Mouse (Mus musculus) liver, embryonic 16.5 days (tissue): ENCODE results near the gene Sertad4. TPM values are rescaled to one million over a fixed set of nuclear protein-coding genes. Genes with fewer than 3 reads are reported as not detected.

Experiments used
- polyA plus RNA-seq: library from polyadenylated mRNA; unstranded; fragments of >200 nt; fragmentation: Nextera tagmentation; extraction: Ambion mirVana; gene quantifications from 2 replicates; pipeline ENCODE4 v1.2.1, GENCODE M21; 2015

Sertad4 gene
- polyA plus RNA-seq, 1 experiment from 2014 or later: 0.22 TPM

Other genes starting within 250 kb of the Sertad4 start
- gene Hhat, start 84.5 kb downstream of the Sertad4 start, polyA plus RNA-seq: 1.0 and 1.6 TPM in 2 replicates
- 4.8 and 5.4 TPM in 2 replicates for gene Syt14, start 180.0 kb upstream of the Sertad4 start, polyA plus RNA-seq